Mouse (Mus musculus): ENCODE results near the gene Mrps27.

GRCm38 (mm10) chr13:99443484-99444175 lies 99.0 kb downstream of the Mrps27 start:
- TF ChIP-seq GATA1 (IDR thresholded peaks at IDR 0.05; ENCODE audit: borderline replicate concordance, low read length) = no peak
- TF ChIP-seq FLI1 (IDR thresholded peaks at IDR 0.05; ENCODE audit: low read length) = no peak
